Mouse (Mus musculus) lung, postnatal 0 days (tissue): ENCODE measurements around the gene Trim66.

ENCODE experiments used
- CTCF ChIP-seq: IDR thresholded peaks from 2 replicates; pipeline ENCODE4 v1.5.1; 2016; ENCODE audit warnings: antibody characterized with exemption, mild to moderate bottlenecking
- EP300 ChIP-seq: IDR thresholded peaks from 2 replicates; pipeline ENCODE4 v1.6.1; 2016; ENCODE audit warnings: antibody characterized with exemption, mild to moderate bottlenecking, control low read depth

- no peak for TF ChIP-seq CTCF
- no peak for TF ChIP-seq EP300
Observed at GRCm38 (mm10) chr7:109533129-109533528, 25.2 kb upstream of the Trim66 start.
